Mouse (Mus musculus) embryonic facial prominence, embryonic 11.5 days (tissue): ENCODE measurements around the gene Alkbh5. TPM values are rescaled to one million over a fixed set of nuclear protein-coding genes. Genes with fewer than 3 reads are reported as not detected.
"Not testable (repeated sequence)": the region's sequence is repeated elsewhere in the genome, so short reads cannot be mapped to it uniquely, and the experiment has no call there.

Source experiments
- ATAC-seq: fragments of 200-750 bp; cut with Nextera tagmentation; replicated peaks from 2 replicates; pipeline ENCODE4 v1.8.0; 2017; ENCODE audit warnings: low read depth; ENCODE audit not compliant: insufficient number of reproducible peaks, low FRiP score, low TSS enrichment
- DNase-seq: peaks from one replicate; pipeline ENCODE4 v3.0.0-alpha.2; 2015; ENCODE audit warnings: low spot score
- H3K27ac ChIP-seq: fragments of 300-500 bp; sonication (generic); replicated peaks from 2 replicates; pipeline ENCODE4 v1.5.1; 2014; ENCODE audit warnings: mild to moderate bottlenecking, low read depth, low read length, control low read depth
- H3K27me3 ChIP-seq: fragments of 300-500 bp; sonication (generic); 2 replicates; pipeline ENCODE4 v1.6.1; 2014; ENCODE audit warnings: mild to moderate bottlenecking, low read length, moderate library complexity, mixed read lengths; ENCODE audit not compliant: control insufficient read depth, insufficient read depth
- H3K36me3 ChIP-seq: fragments of 300-500 bp; sonication (generic); replicated peaks from 2 replicates; pipeline ENCODE4 v1.6.1; 2014; ENCODE audit warnings: low read depth, mild to moderate bottlenecking, low read length, moderate library complexity, mixed read lengths; ENCODE audit not compliant: control insufficient read depth, insufficient read depth
- H3K4me1 ChIP-seq: fragments of 300-500 bp; sonication (generic); 2 replicates; pipeline ENCODE4 v1.6.1; 2014; ENCODE audit warnings: low read length, mixed read lengths; ENCODE audit not compliant: control insufficient read depth, insufficient read depth
- H3K4me2 ChIP-seq: fragments of 300-500 bp; sonication (generic); 2 replicates; pipeline ENCODE4 v1.6.1; 2014; ENCODE audit warnings: low read depth, mild to moderate bottlenecking, control low read depth, low read length, moderate library complexity
- H3K4me3 ChIP-seq: fragments of 300-500 bp; sonication (generic); 2 replicates; pipeline ENCODE4 v1.5.1; 2014; ENCODE audit warnings: low read depth, low read length, control low read depth
- H3K9ac ChIP-seq: fragments of 300-500 bp; sonication (generic); replicated peaks from 2 replicates; pipeline ENCODE4 v1.6.1; 2014; ENCODE audit warnings: mild to moderate bottlenecking, control low read depth, low read length
- H3K9me3 ChIP-seq: fragments of 300-500 bp; sonication (generic); replicated peaks from 2 replicates; pipeline ENCODE4 v1.6.1; 2016; ENCODE audit warnings: mild to moderate bottlenecking, low read length, inconsistent platforms, mixed read lengths; ENCODE audit not compliant: control insufficient read depth
- WGBS: fragments of 180-500 bp; shearing (Covaris S2); extraction: QIAGEN DNeasy Blood & Tissue Kit; methylation state at CpG from one replicate; pipeline ENCODE4 v1.1.7; 2014; 5-methylcytosine and 5-hydroxymethylcytosine counted together
- polyA plus RNA-seq: library from polyadenylated mRNA; unstranded; fragments of >200 nt; fragmentation: Nextera tagmentation; extraction: Ambion mirVana; gene quantifications from 2 replicates; pipeline ENCODE4 v1.2.1, GENCODE M21; 2014

The Alkbh5 gene
- polyA plus RNA-seq, 1 experiment from 2014 or later, result 31.4 TPM

- peak; percentile 96 for DNase-seq
- under 1% methylated on average over 84 of the region's 91 CpGs for WGBS
- H3K4me2 ChIP-seq, result peak overlapping the region; percentile 76
- ATAC-seq, result peak; percentile 77
- H3K4me3 ChIP-seq, result peak overlapping the region; percentile 98
- H3K36me3 ChIP-seq, result no peaks in the 10 kb centered on the region
- no peaks in the 10 kb centered on the region for H3K27me3 ChIP-seq
- no peaks in the 10 kb centered on the region for H3K9me3 ChIP-seq
- peaks cover 3% of the 10 kb centered on the region; the same call in 1 of the 2 replicates for H3K4me1 ChIP-seq
- peak overlapping the region; percentile 87 for H3K9ac ChIP-seq
- peak overlapping the region; percentile 99 for H3K27ac ChIP-seq
Measured at GRCm38 (mm10) chr11:60537468-60538347, 1.5 kb downstream of the Alkbh5 start.

GRCm38 (mm10) chr11:60538371-60539281, 2.4 kb downstream of the Alkbh5 start:
- 0 out of 2 replicates have a peak, but pooled peaks have one; percentile 1 for ATAC-seq
- under 1% methylated on average over 86 of the region's 93 CpGs for WGBS
- Histone ChIP-seq H3K4me3 (peak overlapping the region; percentile 98), H3K27me3 (no peaks in the 10 kb centered on the region), H3K4me2 (peak overlapping the region; percentile 64), H3K9me3 (no peaks in the 10 kb centered on the region), H3K27ac (peak overlapping the region; percentile 99), H3K9ac (peak overlapping the region; percentile 87), H3K4me1 (peaks cover 3% of the 10 kb centered on the region; the same call in 1 of the 2 replicates), H3K36me3 (no peaks in the 10 kb centered on the region)
- peak; percentile 39 for DNase-seq

- no peaks in the 10 kb centered on the region for H3K36me3 ChIP-seq
- no peaks in the 10 kb centered on the region for H3K27me3 ChIP-seq
- WGBS, result 7% methylated on average over 2 of the region's 2 CpGs
- ATAC-seq, result no peak
- no peak overlapping the region for H3K27ac ChIP-seq
- H3K4me1 ChIP-seq, result peaks cover 3% of the 10 kb centered on the region; the same call in 1 of the 2 replicates
- H3K9me3 ChIP-seq, result no peaks in the 10 kb centered on the region
- H3K9ac ChIP-seq, result peak overlapping the region; percentile 87
- H3K4me2 ChIP-seq, result peak overlapping the region; percentile 77
- no peak for DNase-seq
- H3K4me3 ChIP-seq, result peak overlapping the region; percentile 98
Measured at GRCm38 (mm10) chr11:60539540-60539939, 3.4 kb downstream of the Alkbh5 start.

GRCm38 (mm10) chr11:60540002-60540610, 3.9 kb downstream of the Alkbh5 start:
- Histone ChIP-seq H3K9me3 (no peaks in the 10 kb centered on the region), H3K9ac (peak overlapping the region; percentile 53), H3K4me1 (peaks cover 3% of the 10 kb centered on the region; the same call in 1 of the 2 replicates), H3K27me3 (no peaks in the 10 kb centered on the region), H3K27ac (no peak overlapping the region), H3K4me2 (peak overlapping the region; percentile 77), H3K4me3 (peak overlapping the region; percentile 36), H3K36me3 (no peaks in the 10 kb centered on the region)
- ATAC-seq (no peak), DNase-seq (no peak)
- WGBS, result 14% methylated on average over 4 of the region's 4 CpGs

- DNase-seq, result no peak
- H3K9ac ChIP-seq, result no peak overlapping the region
- no peaks in the 10 kb centered on the region for H3K9me3 ChIP-seq
- H3K27me3 ChIP-seq, result no peaks in the 10 kb centered on the region
- no peaks in the 10 kb centered on the region for H3K36me3 ChIP-seq
- H3K4me3 ChIP-seq, result peak overlapping the region; percentile 36
- H3K4me1 ChIP-seq, result peaks cover 3% of the 10 kb centered on the region; the same call in 1 of the 2 replicates
- WGBS, result 63% methylated on average over 2 of the region's 2 CpGs
- no peak overlapping the region for H3K27ac ChIP-seq
- ATAC-seq, result no peak
- H3K4me2 ChIP-seq, result peak overlapping the region; percentile 77
Measured at GRCm38 (mm10) chr11:60540761-60541160, 4.6 kb downstream of the Alkbh5 start.

- Histone ChIP-seq H3K9ac (no peak overlapping the region), H3K4me3 (no peak overlapping the region), H3K27ac (no peak overlapping the region), H3K36me3 (no peaks in the 10 kb centered on the region), H3K27me3 (no peaks in the 10 kb centered on the region), H3K9me3 (no peaks in the 10 kb centered on the region), H3K4me2 (no peak overlapping the region), H3K4me1 (no peaks in the 10 kb centered on the region)
- DNase-seq, result no peak
- ATAC-seq, result no peak
- WGBS, result 89% methylated on average over 6 of the region's 6 CpGs
Measured at GRCm38 (mm10) chr11:60541831-60542230, 5.7 kb downstream of the Alkbh5 start.

GRCm38 (mm10) chr11:60543211-60543610, 7.0 kb downstream of the Alkbh5 start:
- 92% methylated on average over 5 of the region's 5 CpGs for WGBS
- ATAC-seq, H3K36me3 ChIP-seq: not testable (repeated sequence)

More at GRCm38 (mm10) chr11:60543211-60543610, 7.0 kb downstream of the Alkbh5 start:
- not testable (repeated sequence) for H3K4me1 ChIP-seq, H3K9me3 ChIP-seq, H3K27ac ChIP-seq, H3K9ac ChIP-seq, H3K4me3 ChIP-seq, H3K27me3 ChIP-seq, DNase-seq, H3K4me2 ChIP-seq
